Mouse (Mus musculus) macrophage (primary cell): ENCODE data around the gene Eif1. TPM values are rescaled to one million over a fixed set of nuclear protein-coding genes. Genes with fewer than 3 reads are reported as not detected.
A peak's percentile ranks its signal among the peaks of the same experiment; 100 is the strongest.
"Not testable (repeated sequence)": the region's sequence is repeated elsewhere in the genome, so short reads cannot be mapped to it uniquely, and the experiment has no call there.

Experiments
- H3K27ac ChIP-seq: fragments of 350-480 bp; formaldehyde crosslinking; 2 replicates; pipeline ENCODE4 v1.9.0; 2021
- H3K36me3 ChIP-seq: fragments of 350-480 bp; formaldehyde crosslinking; 2 replicates; pipeline ENCODE4 v1.9.0; 2021; ENCODE audit errors: inconsistent target
- H3K4me3 ChIP-seq: fragments of 350-480 bp; formaldehyde crosslinking; 2 replicates; pipeline ENCODE4 v1.9.0; 2021; ENCODE audit errors: inconsistent target
- H3K79me2 ChIP-seq: fragments of 350-480 bp; formaldehyde crosslinking; 2 replicates; pipeline ENCODE4 v1.9.0; 2021; ENCODE audit errors: inconsistent target
- WGBS: methylation state at CpG from one replicate; pipeline ENCODE4 v1.1.7; 2026; ENCODE audit warnings: inconsistent platforms; ENCODE audit not compliant: missing documents; 5-methylcytosine and 5-hydroxymethylcytosine counted together
- polyA plus RNA-seq: library from polyadenylated mRNA; stranded (reverse); fragments of 250-400 nt; gene quantifications from 3 replicates; pipeline ENCODE4 v1.2.4, GENCODE M21; 2018; ENCODE audit warnings: inconsistent platforms

Eif1 gene
- polyA plus RNA-seq, 1 experiment from 2014 or later = 204 TPM

DNA sequence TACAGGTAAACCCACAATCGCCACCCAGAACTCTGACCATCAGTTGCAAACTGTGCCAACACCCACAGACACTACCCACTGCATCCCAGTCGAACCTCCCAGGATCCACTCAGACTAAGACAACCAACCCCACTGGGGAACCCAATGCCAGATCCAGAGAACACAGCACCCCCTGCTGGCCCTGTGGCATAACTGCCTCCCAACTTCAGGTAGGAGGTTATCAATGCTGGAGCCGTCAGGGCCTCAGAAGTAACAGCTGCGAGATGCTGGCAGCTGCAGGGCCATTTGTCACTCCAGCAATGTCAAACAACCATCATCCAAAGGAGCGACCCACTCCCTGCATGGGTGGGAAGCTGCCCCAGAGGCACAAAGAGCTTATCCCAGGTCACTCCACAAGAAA lies 21.9 kb upstream of the Eif1 start:
- WGBS = 46% methylated on average over 5 of the region's 5 CpGs

DNA sequence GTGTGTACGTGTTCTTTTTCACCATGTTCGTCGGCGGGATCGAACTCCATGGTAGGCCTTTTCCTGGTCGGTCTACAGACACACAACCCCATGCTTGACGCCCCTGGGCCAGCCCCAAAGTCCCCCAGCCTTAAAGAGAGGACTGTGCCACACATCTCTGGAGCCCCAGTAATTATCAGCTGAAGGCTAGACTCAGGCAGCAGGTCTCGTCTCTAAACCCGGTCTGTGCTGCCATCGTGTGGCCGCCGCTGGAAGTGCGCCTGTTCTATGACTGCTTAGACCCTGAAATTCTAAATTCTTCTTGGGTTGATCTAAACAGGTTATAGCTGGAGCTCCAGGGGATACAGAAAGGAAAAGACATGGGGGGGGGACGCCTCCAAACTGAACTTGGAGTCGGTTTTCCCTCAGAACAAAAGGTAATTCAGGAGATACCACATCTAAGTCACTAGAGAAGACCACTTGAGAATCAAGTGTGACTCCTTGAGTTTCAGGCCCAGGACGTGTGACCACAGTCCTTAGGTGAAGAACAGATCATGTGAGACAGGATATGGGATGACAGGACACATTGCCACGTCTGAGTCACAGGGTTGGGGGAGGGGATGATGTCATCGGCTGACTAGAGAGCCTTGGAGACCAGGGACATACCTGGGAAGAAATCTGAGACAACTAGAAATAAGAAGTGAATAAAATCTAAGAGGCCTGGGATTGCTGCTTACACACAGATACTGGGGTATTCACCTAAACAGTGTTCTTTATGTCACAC lies 21.2 kb upstream of the Eif1 start:
- H3K27ac ChIP-seq = no peak overlapping the region
- 31% methylated on average over 18 of the region's 18 CpGs for WGBS
- no peaks in the 10 kb centered on the region for H3K79me2 ChIP-seq
- H3K36me3 ChIP-seq = no peaks in the 10 kb centered on the region
- H3K4me3 ChIP-seq = no peak overlapping the region

More for the DNA sequence above, 21.9 kb upstream of the Eif1 start:
- H3K36me3 ChIP-seq = no peaks in the 10 kb centered on the region
- no peak overlapping the region for H3K4me3 ChIP-seq
- H3K27ac ChIP-seq = no peak overlapping the region
- no peaks in the 10 kb centered on the region for H3K79me2 ChIP-seq

DNA sequence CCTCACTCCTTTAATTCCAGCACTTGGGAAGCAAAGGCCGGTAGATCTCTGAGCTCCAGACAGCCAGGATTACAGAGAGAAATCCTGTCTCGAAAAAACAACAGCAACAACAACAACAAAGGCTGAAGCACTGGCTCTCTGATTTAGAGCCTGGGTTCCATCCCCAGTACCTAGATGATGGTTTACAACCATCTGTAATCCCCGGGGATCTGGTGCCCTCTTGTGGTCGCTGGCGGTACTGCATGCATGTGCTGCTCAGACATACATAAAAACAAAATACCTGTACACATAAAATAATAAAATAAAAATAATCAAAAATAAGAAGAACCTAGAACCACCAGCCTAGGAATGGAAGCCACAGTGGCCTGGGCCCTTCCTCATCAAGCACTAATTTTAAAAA lies 19.4 kb upstream of the Eif1 start:
- Histone ChIP-seq H3K36me3 (no peaks in the 10 kb centered on the region), H3K27ac (no peak overlapping the region), H3K4me3 (no peak overlapping the region), H3K79me2 (no peaks in the 10 kb centered on the region)
- WGBS = 8% methylated on average over 5 of the region's 5 CpGs

DNA sequence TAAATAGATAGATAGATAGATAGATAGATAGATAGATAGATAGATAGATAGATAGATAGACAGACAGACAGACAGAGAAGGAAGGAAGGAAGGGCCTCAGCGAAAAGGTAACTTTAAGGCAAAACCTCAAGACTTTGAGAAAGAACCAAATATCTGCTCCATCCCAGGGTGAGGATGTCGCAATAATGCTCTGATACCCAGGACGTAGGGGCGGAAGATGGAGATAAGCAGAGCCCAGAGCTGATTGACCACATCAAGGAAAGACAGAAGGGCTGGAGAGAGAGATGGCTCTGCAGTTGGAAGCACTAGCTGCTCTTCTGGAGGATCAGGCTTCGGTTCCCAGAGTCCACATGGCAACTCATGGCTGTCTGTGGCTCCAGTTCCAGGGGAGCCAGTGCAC lies 18.4 kb upstream of the Eif1 start:
- Histone ChIP-seq H3K4me3 (no peak overlapping the region), H3K79me2 (no peaks in the 10 kb centered on the region), H3K36me3 (no peaks in the 10 kb centered on the region), H3K27ac (no peak overlapping the region)
- 36% methylated on average over 5 of the region's 5 CpGs for WGBS

DNA sequence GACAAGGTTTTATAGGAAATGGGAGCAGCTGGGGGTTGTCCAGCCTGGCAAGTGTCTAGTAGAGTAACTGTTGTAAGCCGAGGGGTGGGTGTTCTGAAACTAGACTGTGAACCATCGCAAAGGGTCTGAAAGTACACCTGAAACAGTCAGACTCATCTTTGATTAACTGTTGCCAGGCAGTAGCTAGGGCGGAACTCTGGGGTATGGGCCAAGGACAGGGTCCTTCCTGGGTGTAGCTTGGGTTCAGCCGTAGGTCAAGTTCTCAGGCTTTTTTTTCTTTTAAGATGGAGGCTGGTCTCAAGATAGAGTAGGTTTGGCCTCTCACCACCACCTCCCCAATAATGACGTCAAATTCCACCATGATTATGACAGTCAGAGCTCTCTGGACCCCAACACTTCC lies 11.8 kb upstream of the Eif1 start:
- WGBS = 92% methylated on average over 5 of the region's 5 CpGs
- no peak overlapping the region for H3K27ac ChIP-seq
- no peaks in the 10 kb centered on the region for H3K36me3 ChIP-seq
- no peaks in the 10 kb centered on the region for H3K79me2 ChIP-seq
- H3K4me3 ChIP-seq = no peak overlapping the region

DNA sequence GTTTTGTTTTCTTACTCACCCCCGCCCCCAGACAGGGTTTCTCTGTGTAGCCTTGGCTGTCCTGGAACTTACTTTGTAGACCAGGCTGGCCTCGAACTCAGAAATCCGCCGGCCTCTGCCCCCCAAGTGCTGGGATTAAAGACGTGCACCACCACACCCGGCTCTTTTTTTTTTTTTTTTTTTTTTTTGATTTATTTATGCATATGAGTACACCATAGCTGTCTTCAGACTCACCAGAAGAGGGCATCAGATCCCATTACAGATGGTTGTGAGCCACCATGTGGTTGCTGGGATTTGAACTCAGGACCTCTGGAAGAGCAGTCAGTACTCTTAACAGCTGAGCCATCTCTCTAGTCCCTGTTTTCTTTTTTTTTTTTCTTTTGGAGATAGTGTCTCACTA lies 11.0 kb upstream of the Eif1 start:
- H3K79me2 ChIP-seq, H3K27ac ChIP-seq, H3K36me3 ChIP-seq, H3K4me3 ChIP-seq: not testable (repeated sequence)
- 96% methylated on average over 5 of the region's 6 CpGs for WGBS

DNA sequence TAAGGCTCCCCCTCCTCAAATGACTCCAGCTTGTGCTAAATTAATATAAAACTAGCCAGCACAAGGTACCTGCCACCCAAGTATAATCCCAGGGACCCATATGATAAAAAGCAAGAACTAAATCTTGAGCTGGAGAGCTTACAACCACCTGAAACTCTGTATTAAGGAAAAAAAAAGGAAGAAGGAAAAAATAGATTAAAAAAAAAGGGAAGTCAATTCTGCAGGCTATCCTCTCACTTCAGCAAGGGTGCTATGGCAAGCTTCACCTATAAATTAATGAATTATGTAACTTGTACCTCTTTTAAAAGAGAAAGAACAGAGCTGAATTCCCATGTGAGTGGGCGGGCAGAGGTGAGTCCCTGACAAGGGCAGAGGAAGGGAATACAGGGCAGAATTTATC lies 8.0 kb upstream of the Eif1 start:
- WGBS = 45% methylated on average over 1 of the region's 1 CpGs
- no peak overlapping the region for H3K27ac ChIP-seq
- no peak overlapping the region for H3K4me3 ChIP-seq
- no peaks in the 10 kb centered on the region for H3K36me3 ChIP-seq
- H3K79me2 ChIP-seq = no peaks in the 10 kb centered on the region

DNA sequence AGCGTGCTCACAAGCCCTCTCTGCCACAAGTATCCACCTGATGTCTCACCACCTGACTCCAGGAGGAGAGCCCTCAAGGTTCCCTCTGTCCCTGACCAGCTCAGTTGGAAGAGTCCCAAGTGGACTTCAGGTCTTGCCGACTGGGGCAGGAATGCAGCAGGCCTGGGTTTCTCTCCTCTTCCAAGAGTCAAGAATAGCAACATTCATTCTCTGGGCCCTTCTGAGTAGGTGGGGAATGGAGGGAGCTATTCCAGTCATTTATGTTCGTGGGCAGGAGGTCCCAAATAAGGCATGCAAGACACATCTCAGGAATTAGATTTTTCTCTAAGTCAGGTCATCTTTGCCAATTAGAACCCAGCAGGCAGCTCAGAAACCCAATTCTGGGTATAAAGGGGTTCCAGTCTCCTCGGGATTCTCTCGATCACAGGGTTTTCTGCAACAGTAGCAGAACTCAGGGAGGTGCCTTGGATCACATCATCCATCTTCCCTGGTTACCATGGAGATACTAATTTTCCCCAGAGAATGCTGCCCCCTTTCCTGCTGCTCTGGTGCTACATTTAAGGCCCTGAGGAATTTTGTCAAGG lies 7.5 kb upstream of the Eif1 start:
- H3K4me3 ChIP-seq = no peak overlapping the region
- H3K27ac ChIP-seq = no peak overlapping the region
- no peaks in the 10 kb centered on the region for H3K79me2 ChIP-seq
- no peaks in the 10 kb centered on the region for H3K36me3 ChIP-seq
- WGBS = 66% methylated on average over 5 of the region's 5 CpGs

DNA sequence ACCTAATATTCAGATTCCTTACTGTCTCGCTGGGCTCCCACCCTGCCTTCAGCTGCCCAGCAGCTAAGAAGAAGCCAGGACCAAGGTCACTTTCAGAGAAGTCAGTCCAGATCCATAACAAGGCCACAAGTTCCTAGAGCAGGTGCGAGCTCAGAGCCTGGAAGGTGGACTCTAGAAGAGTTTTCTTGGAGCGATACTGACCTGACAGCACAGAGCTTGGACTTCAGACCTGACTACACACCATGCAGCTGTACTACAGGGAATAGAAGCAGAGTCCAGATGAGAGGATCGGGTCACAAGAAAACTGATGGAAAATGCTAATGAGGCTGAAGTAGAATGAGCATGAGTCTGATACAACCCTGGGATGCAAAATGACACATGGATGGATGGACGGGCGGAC lies 6.3 kb upstream of the Eif1 start:
- no peaks in the 10 kb centered on the region for H3K36me3 ChIP-seq
- no peak overlapping the region for H3K4me3 ChIP-seq
- no peaks in the 10 kb centered on the region for H3K79me2 ChIP-seq
- H3K27ac ChIP-seq = no peak overlapping the region
- WGBS = 97% methylated on average over 6 of the region's 6 CpGs

DNA sequence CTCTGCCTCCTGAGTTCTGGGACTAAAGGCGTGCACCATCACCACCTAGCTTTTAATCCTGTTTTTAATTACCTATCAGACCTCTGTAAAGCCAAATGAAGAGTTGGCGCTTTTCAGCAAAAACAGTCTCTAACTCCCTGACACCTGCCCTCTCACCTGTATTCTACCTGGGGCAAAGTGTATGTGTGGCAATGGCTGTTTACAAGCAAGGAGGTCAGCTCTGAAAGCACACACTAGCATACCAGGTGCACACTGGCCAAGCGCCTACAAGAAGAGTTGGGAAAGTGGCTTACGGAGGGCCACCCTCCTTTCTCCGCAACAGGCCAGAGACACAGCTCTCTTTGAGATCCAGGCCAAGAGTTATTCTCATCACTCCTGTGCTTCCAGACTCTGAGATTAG lies 4.2 kb upstream of the Eif1 start:
- no peak overlapping the region for H3K4me3 ChIP-seq
- peaks cover 2% of the 10 kb centered on the region for H3K79me2 ChIP-seq
- no peak overlapping the region for H3K27ac ChIP-seq
- H3K36me3 ChIP-seq = no peaks in the 10 kb centered on the region
- 100% methylated on average over 5 of the region's 5 CpGs for WGBS

DNA sequence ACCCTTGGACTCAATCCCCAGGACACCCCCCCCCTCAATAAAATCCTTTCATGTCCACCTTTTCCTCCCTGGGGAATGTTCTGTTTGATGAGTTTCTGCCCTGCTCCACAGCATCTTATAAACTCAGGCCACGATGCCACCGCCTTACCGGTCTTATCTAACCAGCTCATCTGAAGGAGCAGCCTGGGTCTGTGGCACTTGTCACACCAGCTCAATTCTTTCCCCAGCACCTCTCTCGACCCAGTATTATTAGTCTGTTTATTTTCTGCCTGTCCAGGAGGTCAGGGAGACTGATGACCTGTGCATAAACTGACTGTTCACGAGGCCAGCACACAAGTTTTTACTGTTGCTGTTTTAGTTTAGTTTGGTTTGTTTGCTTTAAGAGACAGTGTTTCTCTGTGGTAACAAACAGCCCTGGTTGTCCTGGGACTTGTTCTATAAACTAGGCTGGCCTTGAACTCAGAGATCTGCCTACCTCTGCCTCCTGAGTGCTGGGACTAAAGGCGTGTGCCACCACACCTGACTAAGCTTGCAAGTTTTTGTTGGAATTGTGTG lies 1.8 kb upstream of the Eif1 start:
- 87% methylated on average over 6 of the region's 6 CpGs for WGBS
- Histone ChIP-seq H3K36me3 (no peaks in the 10 kb centered on the region; the same call in 1 of the 2 replicates), H3K4me3 (no peak overlapping the region), H3K27ac (no peak overlapping the region), H3K79me2 (peaks cover 18% of the 10 kb centered on the region)

DNA sequence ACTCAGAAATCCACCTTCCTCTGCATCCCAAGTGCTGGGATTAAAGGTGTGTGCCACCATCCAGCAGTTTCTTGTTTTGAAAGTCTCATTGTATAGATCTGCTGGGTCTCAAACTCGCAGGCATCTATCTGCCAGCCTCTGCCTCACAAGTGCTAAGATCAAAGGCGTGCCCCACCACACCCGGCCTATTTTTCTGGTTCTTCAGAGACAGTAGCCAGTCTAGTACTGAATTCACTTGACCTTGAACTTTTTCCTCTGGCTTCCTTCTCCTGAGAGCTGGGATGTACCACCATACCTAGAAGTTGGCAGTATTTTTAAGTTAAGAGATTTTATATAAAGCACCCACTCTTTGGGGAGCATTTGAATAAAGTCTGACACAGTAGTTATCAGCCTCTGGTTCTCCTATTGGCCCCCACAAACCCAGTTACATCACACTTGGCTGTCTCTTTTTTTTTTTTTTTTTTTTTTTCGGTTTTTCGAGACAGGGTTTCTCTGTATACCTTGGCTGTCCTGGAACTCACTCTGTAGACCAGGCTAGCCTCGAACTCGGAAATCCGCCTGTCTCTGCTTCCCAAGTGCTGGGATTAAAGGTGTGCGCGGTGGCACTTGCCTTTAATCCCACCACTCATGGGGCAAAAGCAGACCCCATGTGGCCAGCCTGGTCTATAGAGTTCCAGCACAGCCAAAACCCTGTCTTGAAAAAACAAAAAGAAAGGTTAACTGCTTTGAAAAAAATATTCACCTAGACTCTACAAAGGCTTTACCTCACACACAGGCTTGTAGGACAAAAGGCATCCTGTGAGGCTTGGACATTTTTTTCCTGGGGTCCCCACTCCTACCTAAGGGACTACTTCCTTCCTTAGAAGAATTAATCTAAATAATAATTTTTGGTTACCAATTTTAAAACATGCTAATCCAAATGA lies 895 bp upstream of the Eif1 start:
- H3K27ac ChIP-seq = peak overlapping the region; percentile 53
- peak overlapping the region; percentile 38 for H3K4me3 ChIP-seq
- peaks cover 18% of the 10 kb centered on the region for H3K79me2 ChIP-seq
- whole genome bisulfite sequencing = 92% methylated on average over 8 of the region's 10 CpGs
- no peaks in the 10 kb centered on the region; the same call in 1 of the 2 replicates for H3K36me3 ChIP-seq

DNA sequence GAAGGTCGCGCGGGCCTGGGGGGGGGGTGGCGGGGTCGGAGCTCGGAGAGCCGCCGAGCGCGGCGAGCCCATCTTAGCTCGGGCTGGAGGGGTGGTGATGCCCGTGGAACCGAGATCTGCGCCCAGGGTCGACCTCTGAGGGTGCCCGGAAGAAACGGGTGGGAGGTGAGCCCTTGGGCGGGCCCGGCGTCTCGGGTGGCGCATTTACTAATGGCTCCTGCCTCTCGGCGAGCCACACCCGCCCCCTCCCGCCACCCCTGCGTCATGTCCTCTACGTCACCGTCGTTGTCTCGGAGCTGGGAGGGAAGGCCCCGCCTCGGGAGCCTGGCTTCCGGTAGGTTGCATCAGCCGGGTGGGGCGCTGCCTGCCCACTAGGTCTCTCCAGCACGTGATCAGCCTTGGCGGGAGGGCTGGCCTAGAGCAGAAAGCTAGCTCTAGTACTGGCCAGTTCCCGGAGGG lies 516 bp downstream of the Eif1 start:
- WGBS = 2% methylated on average over 40 of the region's 40 CpGs
- peak overlapping the region; percentile 63 for H3K4me3 ChIP-seq
- H3K27ac ChIP-seq = peak overlapping the region; percentile 64
- H3K79me2 ChIP-seq = peaks cover 18% of the 10 kb centered on the region
- no peaks in the 10 kb centered on the region; the same call in 1 of the 2 replicates for H3K36me3 ChIP-seq

DNA sequence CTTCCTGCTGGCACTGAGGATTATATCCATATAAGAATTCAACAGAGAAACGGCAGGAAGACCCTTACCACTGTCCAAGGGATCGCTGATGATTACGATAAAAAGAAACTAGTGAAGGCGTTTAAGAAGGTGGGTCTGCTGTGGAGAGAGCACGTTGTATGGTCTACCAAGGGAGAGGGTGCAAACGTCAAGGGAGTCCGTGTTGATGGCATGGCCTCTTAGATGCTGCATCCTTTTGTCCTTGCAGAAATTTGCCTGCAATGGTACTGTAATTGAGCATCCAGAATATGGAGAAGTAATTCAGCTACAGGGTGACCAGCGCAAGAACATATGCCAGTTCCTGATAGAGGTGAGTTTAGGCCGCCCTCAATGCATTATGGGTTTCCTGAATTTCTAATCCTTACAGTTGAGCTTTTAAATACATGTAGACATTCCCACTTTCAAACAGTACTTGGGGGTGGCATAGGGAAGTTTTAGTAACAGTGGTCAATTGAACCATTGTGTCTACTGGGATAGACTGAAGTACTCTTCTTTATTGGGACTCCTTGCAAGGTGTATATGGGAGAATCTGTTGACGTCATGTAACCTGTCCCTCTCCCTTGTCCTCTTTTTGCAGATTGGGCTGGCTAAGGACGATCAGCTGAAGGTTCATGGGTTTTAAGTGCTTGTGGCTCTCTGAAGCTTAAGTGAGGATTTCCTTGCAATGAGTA lies 1.2 kb downstream of the Eif1 start:
- H3K4me3 ChIP-seq = peak overlapping the region; percentile 63
- H3K36me3 ChIP-seq = not testable (repeated sequence)
- peaks cover 18% of the 10 kb centered on the region for H3K79me2 ChIP-seq
- WGBS = 18% methylated on average over 10 of the region's 11 CpGs
- H3K27ac ChIP-seq = peak overlapping the region; percentile 64
